Mouse (Mus musculus) gastrocnemius, postnatal 14 days (tissue): ENCODE results near the gene Sfn. TPM values are rescaled to one million over a fixed set of nuclear protein-coding genes. Genes with fewer than 3 reads are reported as not detected.

Experiments used
- DNase-seq: peaks from one replicate; pipeline ENCODE4 v3.0.0; 2021; ENCODE audit warnings: mixed read lengths
- intact Hi-C: fragments of 180-260 bp; cut with DNase I; formaldehyde crosslinking; loops from one replicate; pipeline ENCODE4 v1.15.1; 2025; ENCODE audit warnings: low total_unique reads
- total RNA-seq, 2 experiments: library from RNA; stranded (reverse); gene quantifications; 2 replicates each; pipeline ENCODE4 v1.2.3; 2021

Gene Sfn
- total RNA-seq, 2 experiments from 2014 or later, result 1.4 to 1.6 TPM

DNA sequence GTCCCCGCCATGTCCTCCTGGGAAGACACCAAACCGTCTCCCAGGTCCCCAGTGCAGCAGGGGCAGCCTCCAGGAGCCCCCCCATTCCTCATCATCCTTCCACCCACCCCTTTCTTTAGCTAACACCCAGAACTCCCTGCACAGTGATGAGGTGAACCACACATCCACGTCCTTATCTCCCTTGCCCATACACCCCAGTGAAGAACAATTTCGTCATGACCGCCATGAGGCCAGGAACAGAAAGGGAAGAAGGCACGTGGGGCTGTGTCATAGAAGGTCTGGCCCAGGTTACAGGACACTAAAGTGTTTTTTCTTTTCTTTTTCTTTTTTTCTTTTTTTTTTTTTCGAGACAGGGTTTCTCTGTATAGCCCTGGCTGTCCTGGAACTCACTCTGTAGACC, 22.9 kb upstream of the Sfn start:
- intact Hi-C loops, result no loop called here
- DNase-seq, result no peak

DNA sequence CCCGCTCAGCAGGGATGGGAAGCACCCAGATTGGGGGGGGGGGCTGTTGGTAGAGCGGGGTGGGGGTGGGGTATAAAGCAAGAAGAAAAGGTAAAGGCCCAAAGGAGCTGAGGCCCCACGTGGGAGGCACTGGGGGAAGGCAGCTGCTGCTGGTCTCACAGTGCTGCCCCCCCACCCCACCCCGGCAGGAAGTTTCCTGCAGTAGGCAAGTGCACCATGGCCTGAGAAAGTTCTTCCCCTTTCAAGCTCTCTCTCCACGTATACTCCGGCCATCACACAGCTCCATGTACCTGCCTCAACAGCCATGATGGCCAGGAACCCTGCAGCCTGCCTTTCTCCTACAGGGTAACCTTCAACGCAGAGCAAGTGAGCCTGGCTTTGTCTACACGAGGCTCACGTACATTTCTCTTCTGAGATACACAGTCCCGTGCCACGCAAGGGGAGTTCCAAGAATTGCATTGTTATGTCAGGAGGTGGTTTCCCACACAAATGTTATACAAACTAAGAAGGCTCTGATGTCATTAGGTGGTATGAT, 20.3 kb upstream of the Sfn start:
- intact Hi-C loops, result no loop called here

DNA sequence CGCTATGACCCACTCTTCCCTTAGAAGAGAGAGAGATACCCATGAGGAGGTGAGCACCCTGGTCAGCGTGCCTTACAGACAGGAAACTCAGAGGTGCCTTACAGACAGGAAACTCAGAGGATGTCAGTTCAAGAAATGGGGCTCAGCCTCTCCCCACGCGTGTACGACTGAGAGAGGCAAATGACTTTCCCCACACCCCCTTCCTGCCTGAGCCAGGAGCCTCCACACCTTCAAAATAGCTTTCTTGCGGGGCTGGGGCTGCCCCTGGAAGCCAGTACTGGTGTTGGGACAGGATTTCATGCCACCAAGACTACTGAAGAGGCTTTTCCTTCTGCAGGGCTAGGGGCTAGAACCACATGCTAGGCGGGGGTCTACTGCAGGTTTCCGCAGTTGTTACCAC, 18.7 kb upstream of the Sfn start:
- no peak for DNase-seq
- intact Hi-C loops, result no loop called here

More for the DNA sequence above, 20.3 kb upstream of the Sfn start:
- no peak for DNase-seq

DNA sequence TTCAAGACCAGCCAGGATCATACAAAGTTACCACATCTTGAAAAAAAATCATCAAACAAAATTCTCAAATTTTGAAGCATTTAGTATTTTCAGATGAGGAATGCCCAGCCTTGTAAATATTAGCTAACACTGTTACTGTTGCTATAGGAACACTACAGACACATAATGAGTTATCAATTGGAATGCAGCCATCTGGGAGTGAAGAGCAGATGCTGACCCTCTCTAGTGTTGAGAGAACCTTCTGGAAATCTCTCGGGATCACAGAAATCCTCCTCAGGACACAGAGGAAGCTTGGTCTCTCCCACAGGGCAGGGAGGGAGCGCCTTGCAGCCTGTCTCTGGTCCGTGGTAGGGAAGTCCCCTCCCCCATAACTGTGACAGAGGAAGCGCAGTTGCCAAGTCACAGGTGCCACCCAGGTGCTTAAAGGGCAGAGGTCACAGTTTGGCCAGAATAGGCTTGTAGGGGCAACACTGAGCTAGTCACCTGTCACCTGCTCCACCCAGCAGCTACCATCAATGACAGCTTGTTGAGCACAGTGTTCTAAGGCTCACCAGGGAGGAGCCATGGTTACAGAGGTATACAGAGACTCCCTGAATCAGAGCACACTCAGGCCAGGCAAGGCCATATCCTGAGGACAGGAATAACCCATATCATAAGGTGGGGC, 17.6 kb upstream of the Sfn start:
- DNase-seq, result no peak
- intact Hi-C loops, result no loop called here

DNA sequence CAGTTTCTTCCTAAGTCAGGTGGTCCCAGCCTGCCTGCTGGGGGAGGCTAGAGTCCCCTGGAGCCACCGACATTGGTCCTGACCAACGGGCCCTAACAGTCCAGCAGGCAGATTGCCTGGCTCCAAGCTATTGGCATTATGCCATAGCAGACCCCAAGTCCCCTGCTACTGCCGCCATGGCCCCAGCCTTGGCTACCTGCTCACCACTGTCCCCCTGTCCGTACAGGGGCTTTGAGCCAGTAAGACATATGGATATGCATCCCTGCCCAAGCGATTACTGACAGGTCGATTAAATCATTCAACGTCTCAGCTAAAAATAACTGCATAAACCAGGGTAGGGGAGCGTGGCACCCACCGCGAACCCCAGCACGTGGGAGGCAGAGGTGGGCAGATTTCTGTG, 16.0 kb upstream of the Sfn start:
- DNase-seq, result no peak
- intact Hi-C loops, result no loop called here

DNA sequence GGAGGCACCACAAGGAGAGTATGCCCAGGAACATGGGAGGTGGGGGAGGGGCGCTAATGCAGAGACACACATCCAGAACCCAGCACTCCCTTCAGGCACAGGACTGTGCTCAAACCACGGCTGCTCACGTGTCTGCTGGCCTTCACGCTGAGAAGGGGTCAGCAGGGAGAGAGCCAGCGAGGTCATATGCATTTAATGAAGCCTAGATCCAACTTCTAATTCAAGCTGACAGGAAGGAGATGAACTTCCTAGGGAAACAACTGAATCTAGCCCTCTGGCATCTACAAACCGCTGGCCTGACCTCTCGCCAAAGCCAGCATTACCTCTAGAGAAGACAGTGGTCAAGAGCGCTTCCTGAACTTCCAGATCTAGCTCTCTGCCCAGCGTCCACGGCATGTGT, 13.4 kb upstream of the Sfn start:
- intact Hi-C loops, result no loop called here

DNA sequence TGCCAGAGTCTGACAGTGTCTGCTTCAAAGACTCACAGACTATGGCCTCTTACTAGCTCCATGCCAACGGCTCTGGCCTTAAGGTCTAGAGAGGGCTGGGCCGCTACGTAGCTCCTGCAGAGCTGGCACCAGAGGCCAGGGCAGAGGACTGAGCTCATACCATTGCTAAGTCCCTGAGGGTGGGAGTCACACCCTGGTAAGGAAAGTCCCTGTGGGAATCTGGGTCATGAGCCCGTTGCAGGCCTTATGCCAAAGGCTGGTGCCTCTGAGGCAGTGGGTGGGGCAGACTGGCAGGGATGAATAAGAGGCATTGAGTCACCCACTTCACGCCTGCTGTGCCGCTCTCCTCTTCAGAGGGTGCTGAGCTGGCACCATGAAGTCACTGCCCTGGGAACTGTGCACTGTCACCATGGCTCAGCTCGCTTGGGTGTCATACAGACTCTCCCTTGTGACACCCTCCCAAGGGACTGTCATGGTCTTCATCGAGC, 12.3 kb upstream of the Sfn start:
- peak; percentile 42 for DNase-seq
- intact Hi-C loops, result no loop called here

More for the DNA sequence above, 13.4 kb upstream of the Sfn start:
- DNase-seq, result no peak

DNA sequence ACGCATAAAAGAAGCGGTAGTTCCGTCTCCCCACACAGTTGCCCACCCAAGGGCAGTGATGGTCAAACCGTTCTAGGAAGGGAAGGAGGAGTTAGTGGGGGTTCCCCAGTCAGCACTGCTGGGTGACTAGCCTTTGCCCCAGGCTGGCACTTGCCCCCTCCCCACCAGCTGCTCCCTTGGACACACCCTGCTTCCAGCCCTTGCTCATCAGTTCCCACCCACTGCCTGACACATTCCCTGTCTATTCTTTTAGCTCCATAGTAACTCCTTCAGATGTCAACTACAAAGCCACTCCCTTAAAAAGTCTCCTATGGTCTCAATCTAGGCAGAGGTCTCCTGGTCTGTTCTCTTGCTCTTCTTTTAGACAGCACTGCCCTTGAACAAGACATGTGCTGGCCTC, 11.9 kb upstream of the Sfn start:
- intact Hi-C loops, result no loop called here
- DNase-seq, result no peak

DNA sequence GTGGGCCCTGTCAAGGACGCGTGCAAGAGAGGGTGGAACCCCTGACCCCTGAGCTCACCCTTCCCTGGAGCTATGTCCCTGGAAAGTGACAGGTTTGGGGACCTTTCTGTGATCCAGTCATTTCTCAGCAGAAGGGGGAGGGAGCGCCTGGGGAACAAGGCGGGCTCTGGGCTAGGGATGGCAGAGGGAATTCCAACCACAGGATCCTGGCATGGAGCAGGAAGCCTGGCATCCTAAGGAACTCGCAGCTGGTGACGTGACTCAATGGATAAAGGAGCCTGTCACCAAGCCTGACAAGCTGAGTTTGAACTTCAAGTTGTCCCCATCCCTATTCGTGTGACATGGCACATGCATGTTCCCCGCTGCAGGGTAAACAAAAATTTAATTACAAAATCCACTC, 11.1 kb upstream of the Sfn start:
- DNase-seq, result no peak
- intact Hi-C loops, result no loop called here

DNA sequence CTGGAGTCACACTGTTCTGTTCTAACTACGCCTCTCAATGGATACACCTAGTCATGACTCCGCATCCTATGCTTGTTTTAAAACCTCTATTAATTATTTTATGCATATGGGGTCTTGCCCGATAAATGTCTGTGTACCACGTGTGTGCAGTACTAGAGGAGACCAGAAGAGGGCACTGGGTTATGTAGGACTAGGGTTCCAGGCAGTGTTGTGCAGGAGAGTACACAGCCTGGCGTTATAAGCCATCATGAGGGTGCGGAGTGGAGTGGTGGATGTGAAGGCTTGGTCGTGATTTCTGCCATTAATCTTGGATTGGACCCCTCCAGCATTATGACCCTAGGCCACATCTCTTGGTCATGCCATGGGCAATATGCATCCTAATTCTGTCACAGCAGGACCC, 10.4 kb upstream of the Sfn start:
- no peak for DNase-seq
- intact Hi-C loops, result no loop called here

DNA sequence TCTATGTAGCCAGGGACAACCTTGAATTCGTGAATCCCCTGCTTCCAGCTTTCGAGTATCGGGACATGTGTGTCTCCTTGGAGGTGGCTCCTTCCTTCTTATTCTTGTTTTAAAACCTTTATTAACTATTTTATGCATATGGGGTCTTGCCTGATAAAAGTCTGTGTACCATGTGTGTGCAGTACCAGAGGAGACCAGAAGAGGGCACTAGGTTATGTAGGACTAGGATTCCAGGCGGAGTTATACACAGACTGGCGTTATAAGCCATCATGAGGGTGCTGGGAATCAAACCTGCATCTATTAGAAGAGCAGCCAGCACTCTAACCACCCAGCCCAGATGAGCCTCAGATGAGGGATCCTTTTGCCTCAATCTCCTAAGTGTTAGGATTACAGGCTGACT, 9.8 kb upstream of the Sfn start:
- no peak for DNase-seq
- intact Hi-C loops, result no loop called here

DNA sequence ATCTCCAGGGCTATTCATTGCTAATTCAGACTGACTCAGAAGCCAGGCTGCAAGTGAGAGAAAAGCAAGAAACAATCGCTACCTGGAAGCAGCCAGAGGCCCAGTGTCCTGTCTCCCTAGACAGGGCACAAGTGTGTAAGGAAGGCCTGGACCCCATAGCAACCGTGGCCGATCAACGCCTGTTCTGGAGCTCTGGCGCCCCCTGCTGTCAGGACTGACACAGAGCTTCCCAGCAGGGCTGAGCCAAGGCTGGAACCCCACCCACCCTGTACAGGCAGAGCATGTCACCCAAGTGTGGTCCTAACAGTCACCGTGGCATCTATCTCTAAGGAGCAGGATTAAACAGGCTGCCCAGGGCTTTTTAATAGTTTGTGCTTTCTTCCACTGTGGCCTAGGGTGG, 7.8 kb upstream of the Sfn start:
- intact Hi-C loops, result no loop called here
- peak; percentile 84 for DNase-seq

DNA sequence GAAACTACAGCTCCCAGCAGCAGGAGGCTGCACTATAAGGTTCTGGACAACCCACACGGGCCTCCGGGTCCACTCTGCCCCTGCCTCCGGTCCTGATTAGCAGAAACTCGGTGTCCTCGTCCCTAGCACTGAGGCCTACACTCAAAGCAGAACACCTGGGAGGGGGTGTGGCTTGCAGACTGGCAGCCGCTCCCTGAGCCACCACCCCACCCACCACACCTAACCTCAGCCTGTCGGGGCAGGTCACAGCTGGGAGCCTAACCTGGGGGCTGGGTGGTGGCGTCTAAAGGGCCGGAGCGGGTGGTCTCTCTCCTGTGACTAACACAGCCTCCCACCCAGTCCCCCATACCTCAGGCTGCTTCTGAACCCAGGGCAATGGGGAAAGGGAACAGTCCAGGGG, 5.3 kb upstream of the Sfn start:
- DNase-seq, result no peak
- intact Hi-C loops, result no loop called here

DNA sequence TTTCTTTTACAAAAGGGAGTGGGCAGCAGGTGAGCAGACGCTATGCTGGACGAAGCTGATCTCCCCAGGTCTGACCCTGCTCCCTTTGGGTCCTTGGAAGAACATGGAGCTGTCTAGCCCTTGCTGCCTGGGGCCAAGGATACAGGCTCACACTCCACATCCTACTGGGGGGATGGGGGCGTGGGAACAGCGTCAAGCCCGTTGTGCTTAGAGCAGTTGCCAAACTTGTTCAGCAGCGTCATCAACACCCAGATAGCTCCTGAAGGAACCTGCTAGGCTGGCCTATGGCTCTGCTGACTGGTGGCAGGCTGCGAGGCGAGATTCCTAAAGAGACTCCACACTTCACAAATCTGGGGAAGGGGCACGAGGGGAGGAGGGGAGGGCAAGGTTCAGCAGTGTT, 3.4 kb upstream of the Sfn start:
- intact Hi-C loops, result no loop called here
- no peak for DNase-seq

DNA sequence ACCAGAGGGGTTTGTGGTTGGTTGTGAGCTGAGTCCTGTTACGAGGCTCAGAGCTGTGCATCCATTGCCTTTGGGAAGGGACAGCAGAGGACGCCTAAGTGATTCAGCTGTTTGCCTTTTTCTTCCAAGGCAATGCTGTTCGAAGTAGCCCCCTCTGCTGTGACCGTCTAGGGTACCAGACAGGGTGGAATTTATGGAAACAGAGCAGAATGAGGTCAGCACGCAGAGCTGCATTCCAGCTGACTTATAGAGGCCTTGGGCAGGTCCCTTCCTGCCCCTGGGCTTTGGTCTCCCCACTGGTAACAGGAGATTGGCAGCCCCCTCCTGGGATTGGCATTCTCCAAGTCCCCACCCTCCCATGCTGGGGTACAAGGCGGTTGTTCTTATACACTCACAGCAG, 2.9 kb upstream of the Sfn start:
- no peak for DNase-seq
- intact Hi-C loops, result no loop called here

DNA sequence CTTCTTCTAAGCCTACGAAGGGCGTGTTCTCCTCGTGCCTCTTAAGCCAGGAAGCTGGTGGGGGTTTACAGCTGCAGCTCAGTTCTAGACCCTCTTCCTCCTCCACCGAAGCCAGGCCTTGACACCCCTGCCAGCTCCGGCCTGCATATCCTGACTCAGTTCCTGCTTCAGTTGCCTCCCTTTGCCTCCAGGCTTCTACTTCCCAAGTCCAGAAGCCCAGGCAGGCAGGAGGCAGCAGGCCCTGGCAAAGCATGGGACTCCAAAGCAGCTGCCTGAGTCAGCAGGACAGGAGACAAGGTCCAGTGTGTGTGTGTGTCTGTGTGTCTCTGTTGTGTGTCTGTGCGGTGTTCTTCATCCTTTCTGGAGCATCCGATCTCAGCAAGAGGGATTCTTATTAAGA, 2.2 kb upstream of the Sfn start:
- DNase-seq, result no peak
- intact Hi-C loops, result no loop called here

DNA sequence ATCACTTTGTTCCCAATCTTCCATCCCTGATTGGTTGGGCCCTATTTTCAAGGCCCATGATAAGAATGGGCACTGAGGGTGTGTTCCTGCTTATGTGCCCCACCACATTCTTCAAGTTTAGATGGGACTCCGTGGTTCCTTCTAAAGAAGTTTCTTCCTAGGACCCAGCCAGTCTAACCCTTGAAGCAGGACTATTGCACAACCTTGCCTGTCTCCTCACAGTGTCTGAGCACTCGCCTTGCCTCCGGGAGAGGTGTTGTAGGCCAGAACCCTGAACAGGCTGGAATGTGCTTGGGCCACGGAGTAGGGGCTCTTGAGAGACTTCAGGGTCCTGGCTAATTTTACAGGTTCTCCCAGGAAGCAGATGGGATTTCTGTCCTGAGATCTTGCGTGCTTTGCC, 1.1 kb upstream of the Sfn start:
- no peak for DNase-seq
- intact Hi-C loops, result no loop called here

DNA sequence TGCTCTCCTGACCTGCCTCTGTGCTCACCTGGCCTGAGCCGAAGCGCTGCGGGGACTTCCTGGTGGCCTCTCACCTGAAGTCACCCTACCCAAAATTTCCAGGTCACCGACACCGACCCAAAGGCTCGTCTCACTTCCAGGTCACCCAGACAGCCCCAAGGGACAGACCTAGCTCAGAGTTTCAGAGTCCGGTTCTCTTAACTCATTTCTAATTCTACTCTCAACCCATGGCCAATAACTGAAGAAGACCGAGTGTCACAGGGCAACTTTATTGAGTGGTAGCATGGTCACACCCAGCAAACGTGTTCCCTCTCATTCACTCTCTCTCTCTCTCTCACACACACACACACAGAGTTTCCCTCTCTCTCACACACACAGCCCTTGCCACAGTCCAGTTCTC, 1.7 kb downstream of the Sfn start:
- intact Hi-C loops, result no loop called here
- DNase-seq, result no peak

DNA sequence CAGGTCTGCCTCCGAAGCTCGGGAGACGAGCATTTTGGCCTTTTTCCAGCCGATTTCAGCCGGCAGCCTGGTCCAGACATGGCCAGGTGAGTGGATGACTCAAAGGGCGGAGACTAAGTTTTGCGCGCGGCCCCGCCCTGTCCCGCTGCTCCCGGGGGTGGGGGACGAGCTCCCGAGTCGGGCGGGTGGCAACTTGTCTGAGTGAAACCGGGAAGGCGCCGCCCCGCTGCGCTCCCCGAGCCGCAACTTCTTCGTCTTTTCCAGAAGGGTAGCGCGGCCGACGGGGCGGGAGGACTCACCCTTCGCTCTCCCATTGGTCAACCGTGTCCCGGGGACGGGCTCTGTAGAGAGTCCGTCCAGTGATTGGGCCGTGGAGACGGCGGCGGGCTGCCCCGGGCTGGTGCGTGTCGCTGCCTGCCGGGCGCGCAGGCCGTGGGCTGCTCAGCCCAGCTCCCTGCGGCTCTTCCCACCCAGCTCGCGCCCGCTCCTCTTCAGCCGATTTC, 2.3 kb downstream of the Sfn start:
- intact Hi-C loops, result loop anchor here (5.0 kb wide), 1 partner anchor 48 kb away; no protein-coding TSS in a partner anchor
- peak; percentile 92 for DNase-seq

DNA sequence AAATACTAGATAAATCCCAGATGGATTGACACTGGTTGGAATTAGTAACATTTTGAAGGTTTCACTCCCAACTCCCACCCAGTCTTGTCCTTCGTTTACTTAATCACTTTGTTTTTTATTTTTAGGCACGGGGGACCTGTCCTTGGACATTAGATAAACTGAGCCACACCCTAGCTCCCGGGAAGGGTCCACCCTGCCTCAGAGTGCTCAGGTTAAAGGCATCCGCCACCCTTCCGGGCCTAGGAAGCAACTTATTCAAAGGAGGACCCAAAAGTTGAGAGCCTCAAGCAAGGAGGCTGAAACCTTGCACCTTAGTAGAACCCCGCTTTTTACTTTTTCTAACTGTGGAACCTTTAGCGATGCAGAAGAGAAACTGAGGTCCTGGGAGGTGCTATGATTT, 2.9 kb downstream of the Sfn start:
- DNase-seq, result no peak
- intact Hi-C loops, result loop anchor here (5.0 kb wide), 1 partner anchor 48 kb away; no protein-coding TSS in a partner anchor

DNA sequence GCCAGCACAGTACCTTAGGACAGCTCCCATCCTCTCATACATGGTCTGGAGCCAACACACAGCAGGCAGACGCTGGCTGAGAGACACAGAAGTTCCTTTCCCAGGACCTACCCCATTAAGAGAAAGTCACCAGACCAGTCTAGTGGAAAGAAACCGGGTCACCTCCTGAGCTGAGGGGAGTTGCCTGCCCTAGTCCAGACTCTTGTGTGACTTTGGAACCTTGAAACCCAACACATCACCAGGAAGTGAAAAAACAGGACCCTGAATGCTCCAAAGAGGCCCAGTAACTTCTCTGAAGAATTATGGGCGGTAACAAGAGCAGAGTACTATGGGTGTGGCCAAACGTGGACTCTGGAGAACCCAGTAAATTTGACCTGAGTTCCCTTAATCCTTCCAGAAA, 3.4 kb downstream of the Sfn start:
- DNase-seq, result no peak
- intact Hi-C loops, result loop anchor here (5.0 kb wide), 1 partner anchor 49 kb away; no protein-coding TSS in a partner anchor
